Comparison of ENCODE assay signal across 8 mouse cellular contexts in genomic region chr1:66838184-66839042, GRCm38 (mm10). TPM values are rescaled to one million over a fixed set of nuclear protein-coding genes. Genes with fewer than 3 reads are reported as not detected.
DNase-seq lines count a peak whose midpoint lies in the region; ATAC-seq and TF ChIP-seq lines count a peak whose summit lies in the region.

No protein-coding gene starts in this region.

- no peaks in the 10 kb centered on the region for H3K36me3 ChIP-seq in forebrain, embryonic 13.5 days (ENCODE audit: poor library complexity, severe bottlenecking)
- no peaks in the 10 kb centered on the region for H3K36me3 ChIP-seq in hindbrain, postnatal 0 days (ENCODE audit: insufficient read depth, low read length)

- no peaks in the 10 kb centered on the region for H3K4me1 ChIP-seq in forebrain, embryonic 13.5 days
- no peaks in the 10 kb centered on the region for H3K4me1 ChIP-seq in hindbrain, postnatal 0 days (ENCODE audit: insufficient read depth, low read length)

- H3K9me3 ChIP-seq in forebrain, embryonic 13.5 days (replicated peaks), result no peaks in the 10 kb centered on the region
- no peaks in the 10 kb centered on the region for H3K9me3 ChIP-seq in hindbrain, postnatal 0 days (ENCODE audit: low read length)

- ATAC-seq in cerebellum, adult (ENCODE audit: insufficient number of reproducible peaks, low FRiP score, low TSS enrichment), result 0 out of 2 replicates have a peak, but pooled peaks have one; percentile 64
- ATAC-seq in forebrain, embryonic 13.5 days, result peak; percentile 43; the same call in 1 of the 2 replicates
- ATAC-seq in hindbrain, postnatal 0 days, result peak; percentile 61; the same call in 1 of the 2 replicates

- H3K27me3 ChIP-seq in forebrain, embryonic 13.5 days, result no peaks in the 10 kb centered on the region
- no peaks in the 10 kb centered on the region for H3K27me3 ChIP-seq in hindbrain, postnatal 0 days (ENCODE audit: insufficient read depth, low read length)

- H3K4me3 ChIP-seq in forebrain, embryonic 13.5 days, result no peak overlapping the region
- no peak overlapping the region for H3K4me3 ChIP-seq in hindbrain, postnatal 0 days (ENCODE audit: low read length)

- no peak overlapping the region for H3K9ac ChIP-seq in forebrain, embryonic 13.5 days
- no peak overlapping the region for H3K9ac ChIP-seq in hindbrain, postnatal 0 days (replicated peaks; ENCODE audit: low read length)

- H3K4me2 ChIP-seq in forebrain, embryonic 13.5 days, result no peak overlapping the region
- H3K4me2 ChIP-seq in hindbrain, postnatal 0 days (ENCODE audit: low read depth, low read length), result no peak overlapping the region

- peak; percentile 29 for DNase-seq in Muller cell, postnatal 12 days (ENCODE audit: inconsistent ontology term)
- peak; percentile 89 for DNase-seq in hindbrain, postnatal 0 days (ENCODE audit: low spot score)
- DNase-seq in left cerebral cortex, adult 18-20 months (ENCODE audit: low spot score in 2 of 2), result peak; percentile 78 to 89
- DNase-seq in lung, postnatal 36 days, result peak; percentile 93
- peak; percentile 62 to 86 for DNase-seq in right cerebral cortex, postnatal 10 days (ENCODE audit: low spot score in 2 of 2)
- DNase-seq in urinary bladder, postnatal 36 days (ENCODE audit: low spot score in 2 of 2), result peak; percentile 60 to 62

- peak; percentile 85 for TF ChIP-seq CTCF in hindbrain, postnatal 0 days (IDR thresholded peaks at IDR 0.05; ENCODE audit: low read depth)

- WGBS in forebrain, embryonic 13.5 days, result 62% methylated on average over 16 of the region's 16 CpGs
- whole genome bisulfite sequencing in hindbrain, postnatal 0 days, result 61% methylated on average over 16 of the region's 16 CpGs

- H3K27ac ChIP-seq in forebrain, embryonic 13.5 days, result no peak overlapping the region
- H3K27ac ChIP-seq in hindbrain, postnatal 0 days, result no peak overlapping the region

RNA-seq across cellular contexts. Expression of gene Kansl1l, which starts 21.1 kb away (rescaled TPM):
- 15.0 and 15.4 TPM in 2 replicates for polyA plus RNA-seq in forebrain, embryonic 13.5 days (2015; fragmentation: Nextera tagmentation; extraction: Ambion mirVana)
- total RNA-seq in hindbrain, postnatal 0 days (2014; rRNA removed), result 16.4 and 19.3 TPM in 2 replicates
- 10.1 and 10.6 TPM in 2 replicates for polyA plus RNA-seq in hindbrain, postnatal 0 days (2015; fragmentation: Nextera tagmentation; extraction: Ambion mirVana)
- 10 to 100 TPM; 17.6 to 18.1 TPM for total RNA-seq in left cerebral cortex, adult 18-20 months (2021)

RNA-seq across cellular contexts. Expression of gene Acadl, which starts 24.7 kb away (rescaled TPM):
- polyA plus RNA-seq in forebrain, embryonic 13.5 days (2015; fragmentation: Nextera tagmentation; extraction: Ambion mirVana), result 31.7 and 36.9 TPM in 2 replicates
- 7.5 and 7.8 TPM in 2 replicates for total RNA-seq in hindbrain, postnatal 0 days (2014; rRNA removed)
- 96.9 and 111 TPM in 2 replicates for polyA plus RNA-seq in hindbrain, postnatal 0 days (2015; fragmentation: Nextera tagmentation; extraction: Ambion mirVana)
- 10 to 100 TPM; 29.9 to 31.4 TPM for total RNA-seq in left cerebral cortex, adult 18-20 months (2021)

Comparison
In these comparisons a context has a peak if more than half of its experiments do, and no peak if none do; other contexts are left out.
1. DNase-seq: peak in every context shown above with its lines; median percentile 93 in lung, postnatal 36 days; 89 in hindbrain, postnatal 0 days; 84 in left cerebral cortex, adult 18-20 months; 74 in right cerebral cortex, postnatal 10 days; 61 in urinary bladder, postnatal 36 days; 29 in Muller cell, postnatal 12 days.